Mouse (Mus musculus) E14TG2a.4 (cell line): ENCODE measurements at regions not wholly inside any gene's neighbourhood (a gene's known extent, or its start where the extent isn't known, plus 50 kb on each side); places are given as distances from the start of the nearest gene placed in this dataset.

ENCODE experiments used
- H3K27me3 ChIP-seq: 2 replicates; pipeline ENCODE4 v1.6.1; 2014; ENCODE audit warnings: low read length, control low read depth; ENCODE audit not compliant: insufficient read depth
- H3K36me3 ChIP-seq: 2 replicates; pipeline ENCODE4 v1.6.1; 2014; ENCODE audit warnings: low read length, control low read depth; ENCODE audit not compliant: insufficient read depth
- H3K4me1 ChIP-seq: replicated peaks from 2 replicates; pipeline ENCODE4 v1.6.1; 2014; ENCODE audit warnings: low read depth, low read length, control low read depth
- H3K4me3 ChIP-seq: replicated peaks from 2 replicates; pipeline ENCODE4 v1.5.1; 2014; ENCODE audit warnings: mild to moderate bottlenecking, low read length
- H3K9me3 ChIP-seq: 2 replicates; pipeline ENCODE4 v1.6.1; 2014; ENCODE audit warnings: low read length, control low read depth
- CTCF ChIP-seq: conservative IDR thresholded peaks from 2 replicates; pipeline ENCODE4 v1.5.1; 2014; ENCODE audit warnings: low read length
- NANOG ChIP-seq: IDR thresholded peaks from 2 replicates; pipeline ENCODE4 v1.6.1; 2014; ENCODE audit warnings: borderline replicate concordance, low read length, mixed read lengths
- POU5F1 ChIP-seq: IDR thresholded peaks from 2 replicates; pipeline ENCODE4 v1.6.1; 2014; ENCODE audit warnings: low read length, borderline replicate concordance

- TF ChIP-seq POU5F1, result no peak
- TF ChIP-seq CTCF, result no peak
- TF ChIP-seq NANOG, result no peak
- H3K36me3 ChIP-seq, result no peaks in the 10 kb centered on the region
- peaks cover 24% of the 10 kb centered on the region for H3K4me1 ChIP-seq
These were observed 949.7 kb downstream of the Mrps31 start for GRCm38 (mm10) chr8:23360850-23361274.

More at GRCm38 (mm10) chr8:23360850-23361274, 949.7 kb downstream of the Mrps31 start:
- Histone ChIP-seq H3K4me3 (peak overlapping the region; percentile 11; the same call in 1 of the 2 replicates), H3K9me3 (no peaks in the 10 kb centered on the region), H3K27me3 (no peaks in the 10 kb centered on the region; the same call in 1 of the 2 replicates)
